Comparison of ENCODE assay signal across 18 mouse cellular contexts in genomic region chr3:58704547-58704946, GRCm38 (mm10). TPM values are rescaled to one million over a fixed set of nuclear protein-coding genes. Genes with fewer than 3 reads are reported as not detected.
A peak's percentile ranks its signal among the peaks of the same experiment; 100 is the strongest.
DNase-seq lines count a peak whose midpoint lies in the region; ATAC-seq and TF ChIP-seq lines count a peak whose summit lies in the region.
"Had no signal": no experiment of that assay in that cellular context is flagged by ENCODE, and none has a peak within 500 bp of the region (broad histone marks: within the 10 kb centered on the region; RNA-seq: fewer than 3 reads in every experiment).

No protein-coding gene starts in this region.

- no peak overlapping the region for H3K4me3 ChIP-seq in kidney, adult 2 months (ENCODE audit: insufficient read depth, low read depth, low read length)
- H3K4me3 ChIP-seq in lung, embryonic 14.5 days (ENCODE audit: low read depth, low read length): no peak overlapping the region
- H3K4me3 ChIP-seq in MEL (ENCODE audit: control insufficient read depth in 1 of 2, insufficient read depth in 1 of 2, low read depth in 2 of 2, low read length in 2 of 2): no peak overlapping the region
- H3K4me3 ChIP-seq: forebrain, embryonic 10.5 days; limb, embryonic 15.5 days; neural tube, embryonic 15.5 days had no signal

- TF ChIP-seq POLR2A in kidney, adult 2 months (IDR thresholded peaks at IDR 0.05; ENCODE audit: low read depth, low read length): no peak
- no peak for TF ChIP-seq POLR2A in MEL (IDR thresholded peaks at IDR 0.05; ENCODE audit: control insufficient read depth in 1 of 2, insufficient read depth in 1 of 2, low read depth in 1 of 2, low read length in 2 of 2, poor library complexity in 1 of 2)

- no peaks in the 10 kb centered on the region for H3K36me3 ChIP-seq in kidney, adult 2 months (ENCODE audit: control insufficient read depth, insufficient read depth, low read length)
- H3K36me3 ChIP-seq in lung, embryonic 14.5 days (ENCODE audit: insufficient read depth): no peaks in the 10 kb centered on the region
- H3K36me3 ChIP-seq in MEL (ENCODE audit: control insufficient read depth in 1 of 2, insufficient read depth in 2 of 2, low read length in 2 of 2): no peaks in the 10 kb centered on the region
- H3K36me3 ChIP-seq: forebrain, embryonic 10.5 days; limb, embryonic 15.5 days; neural tube, embryonic 15.5 days had no signal

- TF ChIP-seq RAD21 in MEL (IDR thresholded peaks at IDR 0.05; ENCODE audit: low read depth, low read length): no peak

- TF ChIP-seq CTCF in kidney, adult 2 months (conservative IDR thresholded peaks at IDR 0.05; ENCODE audit: insufficient read depth, insufficient read length, low read depth, low read length): 0 out of 2 replicates have a peak, but pooled peaks have one; percentile 18
- TF ChIP-seq CTCF in lung, embryonic 14.5 days (IDR thresholded peaks at IDR 0.05; ENCODE audit: low read depth): peak; percentile 15; the same call in 1 of the 2 replicates
- peak in 1 of 3 experiments; percentile 1; a peak in 1 of 6 replicates for TF ChIP-seq CTCF in MEL (IDR thresholded peaks at IDR 0.05 in 2 of 3, conservative IDR thresholded peaks at IDR 0.05 in 1 of 3; ENCODE audit: control insufficient read depth in 1 of 3, insufficient read depth in 1 of 3, low read depth in 2 of 3, low read length in 3 of 3, poor library complexity in 1 of 3, severe bottlenecking in 1 of 3)

- DNase-seq in cerebellum, postnatal 10 days: peak; percentile 22 to 30
- no peak for DNase-seq in cerebellum, adult 8-10 months
- no peak for DNase-seq in kidney, adult 2 months
- DNase-seq in kidney, postnatal 36 days: no peak
- DNase-seq in lung, embryonic 14.5 days: no peak
- no peak for DNase-seq in lung, postnatal 25 days (ENCODE audit: low spot score)
- DNase-seq in MEL (ENCODE audit: low read depth, low spot score): no peak
- no peak for DNase-seq in neural tube, embryonic 10.5 days (ENCODE audit: extremely low spot score, low spot score)
- DNase-seq: adrenal gland, postnatal 10 days; cerebellum, adult 9-11 months; heart, postnatal 10 days; lung, adult 18-20 months; lung, postnatal 4 days; thymus, adult 18-20 months had no signal

- H3K79me2 ChIP-seq in MEL (ENCODE audit: control insufficient read depth, insufficient read depth, low read length, poor library complexity): no peaks in the 10 kb centered on the region

- no peaks in the 10 kb centered on the region for H3K27me3 ChIP-seq in kidney, adult 2 months (replicated peaks; ENCODE audit: control insufficient read depth, insufficient read depth, low read length)
- no peaks in the 10 kb centered on the region for H3K27me3 ChIP-seq in lung, embryonic 14.5 days (ENCODE audit: insufficient read depth, low read length)
- H3K27me3 ChIP-seq in MEL (ENCODE audit: control insufficient read depth in 1 of 2, insufficient read depth in 2 of 2, low read length in 2 of 2): peaks cover 0 to 1% of the 10 kb centered on the region in 2 experiments; a peak in 1 of 4 replicates
- H3K27me3 ChIP-seq: limb, embryonic 15.5 days; neural tube, embryonic 15.5 days had no signal

- H3K9me3 ChIP-seq in lung, embryonic 14.5 days (ENCODE audit: low read depth, low read length): no peaks in the 10 kb centered on the region
- H3K9me3 ChIP-seq in MEL (replicated peaks; ENCODE audit: insufficient read depth, low read length): no peaks in the 10 kb centered on the region
- H3K9me3 ChIP-seq: forebrain, embryonic 10.5 days; limb, embryonic 15.5 days; neural tube, embryonic 15.5 days had no signal

- peaks cover 5% of the 10 kb centered on the region; the same call in 1 of the 2 replicates for H3K4me1 ChIP-seq in kidney, adult 2 months (ENCODE audit: control insufficient read depth, insufficient read depth, low read length)
- no peaks in the 10 kb centered on the region for H3K4me1 ChIP-seq in lung, embryonic 14.5 days (ENCODE audit: insufficient read depth)
- H3K4me1 ChIP-seq in MEL (ENCODE audit: control insufficient read depth in 1 of 2, insufficient read depth in 2 of 2, low read length in 2 of 2): no peaks in the 10 kb centered on the region
- H3K4me1 ChIP-seq: forebrain, embryonic 10.5 days; limb, embryonic 15.5 days; neural tube, embryonic 15.5 days had no signal

- no peak overlapping the region for H3K27ac ChIP-seq in kidney, adult 2 months (ENCODE audit: insufficient read depth, low read depth, low read length)
- no peak overlapping the region for H3K27ac ChIP-seq in lung, embryonic 14.5 days (ENCODE audit: low read depth)
- no peak overlapping the region for H3K27ac ChIP-seq in MEL (ENCODE audit: control insufficient read depth, low read depth, low read length)
- H3K27ac ChIP-seq: forebrain, embryonic 10.5 days; limb, embryonic 15.5 days; neural tube, embryonic 15.5 days had no signal

- TF ChIP-seq EP300 in MEL (IDR thresholded peaks at IDR 0.05; ENCODE audit: low read depth in 1 of 2, low read length in 2 of 2): no peak

- no peak overlapping the region for H3K4me2 ChIP-seq in lung, embryonic 14.5 days
- H3K4me2 ChIP-seq: heart, embryonic 11.5 days; limb, embryonic 15.5 days; neural tube, embryonic 15.5 days had no signal

- WGBS in kidney, adult 2 months: 80% methylated on average over 4 of the region's 4 CpGs
- 63% methylated on average over 4 of the region's 4 CpGs for WGBS in lung, embryonic 14.5 days

- ATAC-seq in lung, embryonic 14.5 days (ENCODE audit: insufficient read depth): no peak

- no peak overlapping the region for H3K9ac ChIP-seq in lung, embryonic 14.5 days
- no peak overlapping the region for H3K9ac ChIP-seq in MEL (ENCODE audit: control insufficient read depth, low read depth, low read length, poor library complexity, severe bottlenecking)
- H3K9ac ChIP-seq: limb, embryonic 15.5 days; neural tube, embryonic 15.5 days had no signal

TF ChIP-seq in MEL, 35 proteins besides CTCF, POLR2A, EP300 and RAD21:
- no peak for TF ChIP-seq BHLHE40 (IDR thresholded peaks at IDR 0.05; ENCODE audit: borderline replicate concordance, low read depth, low read length)
- 0 out of 2 replicates have a peak, but pooled peaks have one; percentile 2 for TF ChIP-seq SMC3 (IDR thresholded peaks at IDR 0.05; ENCODE audit: low read depth, low read length)

RNA-seq across cellular contexts. Expression of gene Siah2, which starts 12.3 kb away (rescaled TPM):
- polyA plus RNA-seq in kidney, adult 2 months (2012; rRNA removed): 19.9 and 22.0 TPM in 2 replicates
- polyA plus RNA-seq in lung, embryonic 14.5 days (2014; fragmentation: Nextera tagmentation; extraction: Ambion mirVana): 6.8 and 7.4 TPM in 2 replicates
- total RNA-seq in MEL (2012; rRNA removed): 17.6 and 20.4 TPM in 2 replicates
- polyA plus RNA-seq in MEL (2012; ENCODE audit: insufficient read depth in 1 of 2, insufficient read length in 2 of 2, low read depth in 1 of 2, low replicate concordance in 2 of 2, missing spikeins in 1 of 2): 10 to 100 TPM; 22.5 to 58.1 TPM

Comparison
In these comparisons a context has a peak if more than half of its experiments do, and no peak if none do; other contexts are left out.
1. DNase-seq: peak in cerebellum, postnatal 10 days (2 of 2); none in cerebellum, adult 8-10 months (single experiment), kidney, adult 2 months (single experiment), kidney, postnatal 36 days (0 of 2), lung, embryonic 14.5 days (single experiment), lung, postnatal 25 days (single experiment), MEL (single experiment) and neural tube, embryonic 10.5 days (single experiment).